Mouse (Mus musculus): ENCODE results near the gene Usp9x.

DNA sequence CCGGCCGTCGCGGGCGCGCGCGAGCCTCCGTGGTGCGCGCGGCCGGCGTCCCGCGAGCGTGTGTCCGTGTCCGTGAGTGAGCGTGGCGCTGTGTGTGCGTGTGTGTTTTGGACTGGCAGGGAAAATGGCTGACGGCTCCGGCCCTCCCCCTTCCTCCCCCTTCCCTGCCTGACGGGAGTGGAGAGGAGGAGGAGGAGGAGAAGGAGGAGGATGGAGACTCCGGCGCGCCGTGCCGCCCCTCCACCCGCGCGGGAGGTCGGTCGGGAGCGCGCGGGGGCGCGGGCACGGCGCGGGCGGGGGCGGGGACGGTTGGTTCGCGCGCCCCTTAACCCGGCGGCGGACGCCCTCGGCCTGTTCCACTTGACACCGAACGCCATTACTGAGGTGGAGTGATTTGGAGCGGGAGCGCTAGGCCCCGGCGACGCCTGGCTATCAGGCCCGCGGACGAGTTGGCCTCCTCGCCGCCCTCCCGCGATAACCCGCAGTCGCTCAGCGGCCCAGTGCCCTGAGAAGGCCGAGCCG is 1.2 kb downstream of the Usp9x start:
- TF ChIP-seq POLR2A (IDR thresholded peaks at IDR 0.05; ENCODE audit: control insufficient read depth, extremely low read depth, insufficient read depth, low read length, poor library complexity) (0 out of 2 replicates have a peak, but pooled peaks have one; percentile 15), CTCF (IDR thresholded peaks at IDR 0.05; ENCODE audit: borderline replicate concordance, control insufficient read depth, extremely low read depth, insufficient read depth, low read length, poor library complexity) (no peak)

All from thymus, adult 2 months (tissue).